Mouse (Mus musculus): ENCODE measurements around the gene Il21r.

DNA sequence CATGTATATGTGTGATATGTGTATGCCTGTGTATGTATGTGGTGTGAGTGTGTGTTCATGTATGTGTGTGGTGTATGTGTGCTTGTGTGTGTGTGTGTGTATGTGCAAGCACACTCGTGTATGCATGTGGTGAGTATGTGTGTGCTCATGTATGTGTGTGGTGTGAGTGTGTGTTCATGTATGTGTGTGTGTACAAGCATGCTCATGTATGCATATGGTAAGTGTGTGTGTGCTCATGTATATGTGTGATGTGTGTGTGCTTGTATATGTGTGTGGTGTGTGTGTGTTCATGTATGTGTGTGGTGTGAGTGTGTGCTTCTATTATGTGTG, 23.0 kb upstream of the Il21r start:
- no peak for TF ChIP-seq CTCF (conservative IDR thresholded peaks at IDR 0.05; ENCODE audit: insufficient read depth, insufficient read length, low read depth, low read length)
- no peak for TF ChIP-seq POLR2A (IDR thresholded peaks at IDR 0.05; ENCODE audit: low read depth, low read length)
